Mouse (Mus musculus) ES-E14 (cell line): ENCODE results near the gene 5730522E02Rik. TPM values are rescaled to one million over a fixed set of nuclear protein-coding genes. Genes with fewer than 3 reads are reported as not detected.

Experiments
- DNase-seq: peaks from one replicate; pipeline ENCODE4 v3.0.0-alpha.2; 2013; ENCODE audit warnings: low read depth, low spot score
- H3K27ac ChIP-seq: 2 replicates; pipeline ENCODE4 v1.5.1; 2012; ENCODE audit warnings: low read depth, mild to moderate bottlenecking, low read length, moderate library complexity, mixed read lengths; ENCODE audit not compliant: poor library complexity, insufficient read depth, severe bottlenecking
- H3K36me3 ChIP-seq: 2 replicates; pipeline ENCODE4 v1.6.1; 2012; ENCODE audit warnings: mild to moderate bottlenecking, low read length, moderate library complexity, mixed read lengths; ENCODE audit not compliant: control insufficient read depth, poor library complexity, insufficient read depth, severe bottlenecking
- H3K4me1 ChIP-seq, 2 experiments: fragments of 150-350 bp in 1 of 2; sonication (generic) in 1 of 2; 2 replicates each; pipeline ENCODE4 v1.6.1; 2012; ENCODE audit warnings: low read length in 2 of 2, mild to moderate bottlenecking in 1 of 2, mixed read lengths in 1 of 2; ENCODE audit not compliant: control insufficient read depth in 2 of 2, insufficient read depth in 2 of 2, poor library complexity in 1 of 2
- H3K4me3 ChIP-seq, 2 experiments: fragments of 150-350 bp in 1 of 2; sonication (generic) in 1 of 2; 2 replicates each; pipeline ENCODE4 v1.5.1; 2012; ENCODE audit warnings: low read length in 2 of 2, low read depth in 1 of 2, mild to moderate bottlenecking in 1 of 2, mixed read lengths in 1 of 2; ENCODE audit not compliant: insufficient read depth in 1 of 2, poor library complexity in 1 of 2, severe bottlenecking in 1 of 2
- H3K9ac ChIP-seq: 2 replicates; pipeline ENCODE4 v1.6.1; 2012; ENCODE audit warnings: low read depth, mild to moderate bottlenecking, low read length, mixed read lengths; ENCODE audit not compliant: poor library complexity, insufficient read depth, severe bottlenecking
- H3K9me3 ChIP-seq: fragments of 150-350 bp; sonication (generic); 2 replicates; pipeline ENCODE4 v1.6.1; 2012; ENCODE audit warnings: low read depth, mild to moderate bottlenecking, low read length; ENCODE audit not compliant: control insufficient read depth, insufficient read depth
- CHD2 ChIP-seq: IDR thresholded peaks from 2 replicates; pipeline ENCODE4 v1.6.1; 2014; ENCODE audit warnings: mild to moderate bottlenecking, low read depth, low read length, inconsistent platforms
- HCFC1 ChIP-seq: IDR thresholded peaks from 2 replicates; pipeline ENCODE4 v1.6.1; 2012; ENCODE audit warnings: low read length, inconsistent platforms, borderline replicate concordance; ENCODE audit not compliant: insufficient read depth
- MAFK ChIP-seq: IDR thresholded peaks from 2 replicates; pipeline ENCODE4 v1.6.1; 2014; ENCODE audit warnings: mild to moderate bottlenecking, low read depth, low read length, inconsistent platforms; ENCODE audit not compliant: insufficient read depth
- ZC3H11A ChIP-seq: IDR thresholded peaks from 2 replicates; pipeline ENCODE4 v1.6.1; 2012; ENCODE audit warnings: low read depth, mild to moderate bottlenecking, inconsistent platforms, low read length, borderline replicate concordance
- ZNF384 ChIP-seq: IDR thresholded peaks from 2 replicates; pipeline ENCODE4 v1.6.1; 2012; ENCODE audit warnings: low read depth, low read length, inconsistent platforms
- in situ Hi-C, 2 experiments: fragments of 600-800 bp; cut with MboI; formaldehyde crosslinking; loops; one replicate each; pipeline ENCODE4 v1.15.1; 2025; ENCODE audit warnings: low sequenced_read_pairs in 2 of 2, inconsistent platforms in 1 of 2; ENCODE audit not compliant: unreplicated experiment in 2 of 2
- total RNA-seq: library from RNA; depleted of rRNA; stranded (reverse); fragments of 300-350 nt; gene quantifications from 2 replicates; pipeline ENCODE4 v1.2.3, GENCODE M21; 2012

The 5730522E02Rik gene
- total RNA-seq, 1 experiment, result 0.62 TPM

- no peak for DNase-seq
- no peak for TF ChIP-seq CHD2
- TF ChIP-seq MAFK, result no peak
- no peak for TF ChIP-seq HCFC1
- TF ChIP-seq ZC3H11A, result no peak
- no peak for TF ChIP-seq ZNF384
- in situ Hi-C loops, result no loop called here
- Histone ChIP-seq H3K4me3 (no peak overlapping the region), H3K36me3 (no peaks in the 10 kb centered on the region), H3K4me1 (no peaks in the 10 kb centered on the region), H3K9ac (no peak overlapping the region), H3K27ac (no peak overlapping the region), H3K9me3 (no peaks in the 10 kb centered on the region)
Measured at GRCm38 (mm10) chr11:25848824-25849644, 361.5 kb downstream of the 5730522E02Rik start.

- Histone ChIP-seq H3K36me3 (no peaks in the 10 kb centered on the region), H3K9me3 (no peaks in the 10 kb centered on the region), H3K9ac (no peak overlapping the region), H3K4me1 (no peaks in the 10 kb centered on the region), H3K4me3 (no peak overlapping the region), H3K27ac (no peak overlapping the region)
- no peak for DNase-seq
- in situ Hi-C loops, result no loop called here
- TF ChIP-seq HCFC1, result no peak
- no peak for TF ChIP-seq ZNF384
- TF ChIP-seq CHD2, result no peak
- TF ChIP-seq MAFK, result no peak
- no peak for TF ChIP-seq ZC3H11A
Measured at GRCm38 (mm10) chr11:25838451-25838850, 372.1 kb downstream of the 5730522E02Rik start.

GRCm38 (mm10) chr11:25819789-25820188 lies 390.8 kb downstream of the 5730522E02Rik start:
- no peak overlapping the region for H3K27ac ChIP-seq
- TF ChIP-seq ZC3H11A (no peak), ZNF384 (no peak), HCFC1 (no peak), MAFK (no peak), CHD2 (no peak)
- no peak overlapping the region for H3K4me3 ChIP-seq
- H3K9me3 ChIP-seq, result no peaks in the 10 kb centered on the region
- in situ Hi-C loops, result no loop called here
- no peaks in the 10 kb centered on the region for H3K4me1 ChIP-seq
- no peak overlapping the region for H3K9ac ChIP-seq
- no peaks in the 10 kb centered on the region for H3K36me3 ChIP-seq
- DNase-seq, result no peak

GRCm38 (mm10) chr11:25813446-25813845 lies 397.1 kb downstream of the 5730522E02Rik start:
- no peak for TF ChIP-seq MAFK
- no peak for TF ChIP-seq HCFC1
- TF ChIP-seq ZNF384, result no peak
- no peak for TF ChIP-seq ZC3H11A
- TF ChIP-seq CHD2, result no peak
- no peaks in the 10 kb centered on the region for H3K36me3 ChIP-seq
- H3K9me3 ChIP-seq, result no peaks in the 10 kb centered on the region
- H3K9ac ChIP-seq, result no peak overlapping the region
- in situ Hi-C loops, result no loop called here
- no peak overlapping the region for H3K4me3 ChIP-seq
- no peak overlapping the region for H3K27ac ChIP-seq
- no peak for DNase-seq
- H3K4me1 ChIP-seq, result no peaks in the 10 kb centered on the region

GRCm38 (mm10) chr11:25787691-25788090 lies 422.9 kb downstream of the 5730522E02Rik start:
- TF ChIP-seq HCFC1 (no peak), CHD2 (no peak), ZC3H11A (no peak), ZNF384 (no peak), MAFK (no peak)
- Histone ChIP-seq H3K4me1 (no peaks in the 10 kb centered on the region), H3K9ac (no peak overlapping the region), H3K36me3 (no peaks in the 10 kb centered on the region), H3K4me3 (no peak overlapping the region), H3K9me3 (no peaks in the 10 kb centered on the region), H3K27ac (no peak overlapping the region)
- no peak for DNase-seq
- in situ Hi-C loops, result no loop called here
